Mouse (Mus musculus) kidney, embryonic 16.5 days (tissue): ENCODE measurements at regions not wholly inside any gene's neighbourhood (a gene's known extent, or its start where the extent isn't known, plus 50 kb on each side); places are given as distances from the start of the nearest gene placed in this dataset.

ENCODE experiments used
- ATAC-seq: fragments of 200-750 bp; cut with Nextera tagmentation; 2 replicates; pipeline ENCODE4 v1.8.0; 2017; ENCODE audit warnings: moderate TSS enrichment; ENCODE audit not compliant: low FRiP score, low TSS enrichment
- H3K27ac ChIP-seq: fragments of 300-500 bp; sonication (generic); 2 replicates; pipeline ENCODE4 v1.5.1; 2014; ENCODE audit warnings: low read length
- H3K27me3 ChIP-seq: fragments of 300-500 bp; sonication (generic); 2 replicates; pipeline ENCODE4 v1.6.1; 2014; ENCODE audit warnings: low read length, control low read depth, mixed read lengths; ENCODE audit not compliant: insufficient read depth
- H3K36me3 ChIP-seq: fragments of 300-500 bp; sonication (generic); 2 replicates; pipeline ENCODE4 v1.6.1; 2014; ENCODE audit warnings: low read length, control low read depth, mixed read lengths; ENCODE audit not compliant: insufficient read depth
- H3K4me1 ChIP-seq: fragments of 300-500 bp; sonication (generic); 2 replicates; pipeline ENCODE4 v1.6.1; 2014; ENCODE audit warnings: low read length, control low read depth, mixed read lengths; ENCODE audit not compliant: insufficient read depth
- H3K4me2 ChIP-seq: fragments of 300-500 bp; sonication (generic); replicated peaks from 2 replicates; pipeline ENCODE4 v1.6.1; 2014; ENCODE audit warnings: low read depth, low read length
- H3K4me3 ChIP-seq: fragments of 300-500 bp; sonication (generic); 2 replicates; pipeline ENCODE4 v1.5.1; 2014; ENCODE audit warnings: mild to moderate bottlenecking, low read length
- H3K9ac ChIP-seq: fragments of 300-500 bp; sonication (generic); replicated peaks from 2 replicates; pipeline ENCODE4 v1.6.1; 2014; ENCODE audit warnings: low read length
- H3K9me3 ChIP-seq: fragments of 300-500 bp; sonication (generic); 2 replicates; pipeline ENCODE4 v1.6.1; 2016; ENCODE audit warnings: low read length, control low read depth
- WGBS: fragments of 180-500 bp; shearing (Covaris S2); extraction: QIAGEN DNeasy Blood & Tissue Kit; methylation state at CpG from one replicate; pipeline ENCODE4 v1.1.7; 2014; 5-methylcytosine and 5-hydroxymethylcytosine counted together

GRCm38 (mm10) chr3:38324663-38325062 is 160.0 kb downstream of the Ankrd50 start:
- H3K36me3 ChIP-seq, result no peaks in the 10 kb centered on the region
- H3K27ac ChIP-seq, result no peak overlapping the region
- no peak overlapping the region for H3K4me2 ChIP-seq
- ATAC-seq, result no peak
- H3K4me3 ChIP-seq, result no peak overlapping the region
- 68% methylated on average over 2 of the region's 2 CpGs for WGBS
- H3K27me3 ChIP-seq, result no peaks in the 10 kb centered on the region
- peaks cover 3% of the 10 kb centered on the region; the same call in 1 of the 2 replicates for H3K4me1 ChIP-seq
- no peak overlapping the region for H3K9ac ChIP-seq
- no peaks in the 10 kb centered on the region for H3K9me3 ChIP-seq

DNA sequence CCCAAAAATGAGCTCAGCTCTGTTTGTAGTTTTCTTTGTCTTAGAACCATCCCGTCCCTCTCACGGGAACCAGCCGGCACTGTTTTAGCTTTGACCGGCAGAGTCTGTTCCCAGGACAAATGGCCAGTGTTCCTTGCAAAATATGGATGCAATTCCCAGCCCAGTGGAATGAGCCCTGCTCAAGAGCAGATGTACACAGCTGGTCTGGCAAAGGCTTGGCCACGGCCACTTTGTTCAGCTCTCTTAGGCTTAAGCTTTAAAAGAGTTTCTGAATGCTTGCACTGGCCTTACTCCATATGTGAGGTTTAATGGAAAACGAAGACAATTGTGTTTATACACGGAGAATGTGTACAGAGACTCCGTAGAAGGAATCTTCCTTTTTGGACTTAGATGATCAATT is 162.2 kb downstream of the Ankrd50 start:
- Histone ChIP-seq H3K4me1 (peaks cover 3% of the 10 kb centered on the region; the same call in 1 of the 2 replicates), H3K36me3 (no peaks in the 10 kb centered on the region), H3K27me3 (no peaks in the 10 kb centered on the region), H3K9me3 (no peaks in the 10 kb centered on the region), H3K4me2 (no peak overlapping the region), H3K27ac (no peak overlapping the region), H3K4me3 (no peak overlapping the region), H3K9ac (no peak overlapping the region)
- peak; percentile 74 for ATAC-seq
- 41% methylated on average over 8 of the region's 8 CpGs for WGBS

DNA sequence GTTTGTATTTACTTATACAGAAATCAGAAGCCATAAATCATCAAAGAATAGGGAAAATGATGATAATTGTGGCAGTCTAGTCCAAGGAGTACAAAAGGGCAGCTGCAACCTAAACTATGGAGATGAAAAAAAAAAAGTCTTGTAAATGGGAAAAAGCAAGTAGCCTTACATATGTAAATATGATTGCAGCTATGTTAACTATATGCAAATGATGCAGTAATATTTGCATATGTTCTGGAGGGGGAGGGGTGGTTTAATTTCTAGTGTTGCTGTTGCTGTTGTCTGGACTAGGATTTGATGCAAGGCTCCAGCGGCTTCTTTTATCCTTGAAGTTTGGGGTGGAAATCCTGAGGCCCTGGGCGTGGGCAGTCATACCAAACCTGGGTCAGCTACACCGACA is 163.0 kb downstream of the Ankrd50 start:
- 83% methylated on average over 3 of the region's 3 CpGs for WGBS
- Histone ChIP-seq H3K27ac (no peak overlapping the region), H3K9ac (no peak overlapping the region), H3K27me3 (no peaks in the 10 kb centered on the region), H3K4me2 (no peak overlapping the region), H3K4me1 (peaks cover 3% of the 10 kb centered on the region; the same call in 1 of the 2 replicates), H3K4me3 (no peak overlapping the region), H3K9me3 (no peaks in the 10 kb centered on the region), H3K36me3 (no peaks in the 10 kb centered on the region)
- no peak for ATAC-seq

GRCm38 (mm10) chr3:38320998-38321397 is 163.6 kb downstream of the Ankrd50 start:
- H3K27ac ChIP-seq, result no peak overlapping the region
- no peak overlapping the region for H3K4me2 ChIP-seq
- H3K9me3 ChIP-seq, result no peaks in the 10 kb centered on the region
- H3K4me3 ChIP-seq, result no peak overlapping the region
- 93% methylated on average over 6 of the region's 6 CpGs for WGBS
- H3K4me1 ChIP-seq, result peaks cover 3% of the 10 kb centered on the region; the same call in 1 of the 2 replicates
- no peaks in the 10 kb centered on the region for H3K27me3 ChIP-seq
- H3K36me3 ChIP-seq, result no peaks in the 10 kb centered on the region
- no peak overlapping the region for H3K9ac ChIP-seq
- no peak for ATAC-seq

DNA sequence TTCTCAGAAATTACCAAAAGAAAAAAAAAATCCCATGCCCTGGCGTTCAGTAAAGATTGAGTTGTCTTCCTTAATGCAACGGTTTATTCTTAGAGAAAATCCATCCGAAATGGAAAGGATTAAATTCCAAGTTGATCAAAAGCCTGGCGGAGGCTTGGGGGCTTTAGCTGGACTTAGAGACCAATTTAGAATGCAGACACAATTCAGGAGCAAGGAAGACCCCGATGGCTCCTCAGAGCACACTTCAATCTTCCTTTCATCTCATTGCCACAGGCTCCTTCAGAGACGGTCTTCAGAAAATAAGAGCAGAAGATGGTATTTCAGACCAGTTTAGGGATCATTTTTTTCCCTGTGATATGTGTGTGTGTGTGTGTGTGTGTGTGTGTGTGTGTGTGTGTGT is 171.8 kb downstream of the Ankrd50 start:
- Histone ChIP-seq H3K36me3 (no peaks in the 10 kb centered on the region), H3K9me3 (no peaks in the 10 kb centered on the region), H3K27me3 (no peaks in the 10 kb centered on the region), H3K4me3 (no peak overlapping the region), H3K4me1 (0 out of 2 replicates have a peak, but pooled peaks cover 7% of the 10 kb centered on the region), H3K9ac (no peak overlapping the region), H3K27ac (no peak overlapping the region), H3K4me2 (no peak overlapping the region)
- WGBS, result 84% methylated on average over 6 of the region's 6 CpGs
- ATAC-seq, result no peak

- Histone ChIP-seq H3K27ac (peak overlapping the region; percentile 51), H3K9me3 (no peaks in the 10 kb centered on the region), H3K4me2 (no peak overlapping the region), H3K27me3 (no peaks in the 10 kb centered on the region), H3K4me1 (0 out of 2 replicates have a peak, but pooled peaks cover 7% of the 10 kb centered on the region), H3K9ac (no peak overlapping the region), H3K4me3 (no peak overlapping the region), H3K36me3 (no peaks in the 10 kb centered on the region)
- WGBS, result 56% methylated on average over 3 of the region's 3 CpGs
- no peak for ATAC-seq
Measured at GRCm38 (mm10) chr3:38312121-38312520, 172.5 kb downstream of the Ankrd50 start.

DNA sequence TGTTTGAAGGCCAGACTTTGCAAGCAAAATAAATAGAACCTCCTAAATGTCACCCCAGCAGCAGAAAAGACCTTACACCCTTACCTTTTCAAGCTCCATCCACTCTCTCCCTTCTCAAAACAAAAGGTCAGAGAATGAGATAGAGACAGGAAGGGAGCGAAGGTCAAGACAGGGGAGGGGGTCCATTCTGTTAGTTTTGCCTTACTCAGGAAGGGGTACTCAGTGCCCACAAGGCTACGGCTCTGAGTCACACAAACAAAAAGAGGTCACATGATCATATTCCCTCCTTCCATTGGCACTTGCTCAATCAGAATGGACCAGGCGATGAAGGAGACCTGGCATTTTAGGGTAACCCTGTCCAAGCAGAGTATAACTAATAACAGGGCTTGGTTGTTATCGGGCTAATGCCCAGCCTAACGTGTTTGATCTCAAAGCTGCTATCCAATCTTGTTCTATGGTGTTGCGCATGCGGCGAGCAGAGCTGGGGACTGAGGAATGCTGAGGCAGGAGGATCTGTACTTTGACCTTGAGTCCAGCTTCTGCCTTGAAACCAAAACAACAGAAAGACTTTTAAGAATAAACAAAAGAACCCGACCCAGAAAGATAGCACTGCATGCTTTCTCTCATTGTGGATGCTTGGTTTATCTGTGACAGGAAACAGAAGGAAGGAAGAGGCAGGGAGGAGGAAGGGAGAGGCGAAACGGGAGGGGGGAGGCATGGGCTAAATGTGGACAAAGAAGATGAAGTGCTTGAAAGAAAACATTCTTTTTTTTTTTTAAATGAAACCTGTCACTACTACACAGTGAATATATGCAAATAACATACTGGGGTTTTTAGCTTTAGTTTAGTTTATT is 184.5 kb downstream of the Ankrd50 start:
- H3K27me3 ChIP-seq, result no peaks in the 10 kb centered on the region
- H3K9me3 ChIP-seq, result 0 out of 2 replicates have a peak, but pooled peaks cover 3% of the 10 kb centered on the region
- H3K9ac ChIP-seq, result no peak overlapping the region
- no peak for ATAC-seq
- 0 out of 2 replicates have a peak, but pooled peaks cover 10% of the 10 kb centered on the region for H3K4me1 ChIP-seq
- peak overlapping the region; percentile 52; the same call in 1 of the 2 replicates for H3K27ac ChIP-seq
- no peak overlapping the region for H3K4me2 ChIP-seq
- WGBS, result 68% methylated on average over 11 of the region's 11 CpGs
- no peak overlapping the region for H3K4me3 ChIP-seq
- no peaks in the 10 kb centered on the region for H3K36me3 ChIP-seq

- 0 out of 2 replicates have a peak, but pooled peaks cover 10% of the 10 kb centered on the region for H3K4me1 ChIP-seq
- no peak overlapping the region for H3K27ac ChIP-seq
- no peaks in the 10 kb centered on the region for H3K27me3 ChIP-seq
- no peak overlapping the region for H3K9ac ChIP-seq
- H3K36me3 ChIP-seq, result no peaks in the 10 kb centered on the region
- 33% methylated on average over 2 of the region's 2 CpGs for WGBS
- no peak overlapping the region for H3K4me3 ChIP-seq
- no peak for ATAC-seq
- no peak overlapping the region for H3K4me2 ChIP-seq
- 0 out of 2 replicates have a peak, but pooled peaks cover 3% of the 10 kb centered on the region for H3K9me3 ChIP-seq
Measured at GRCm38 (mm10) chr3:38299236-38299897, 185.3 kb downstream of the Ankrd50 start.

- 62% methylated on average over 2 of the region's 2 CpGs for WGBS
- no peaks in the 10 kb centered on the region for H3K9me3 ChIP-seq
- H3K27ac ChIP-seq, result no peak overlapping the region
- no peaks in the 10 kb centered on the region for H3K27me3 ChIP-seq
- no peak for ATAC-seq
- no peak overlapping the region for H3K4me3 ChIP-seq
- H3K36me3 ChIP-seq, result no peaks in the 10 kb centered on the region
- H3K4me1 ChIP-seq, result 0 out of 2 replicates have a peak, but pooled peaks cover 10% of the 10 kb centered on the region
- H3K9ac ChIP-seq, result no peak overlapping the region
- no peak overlapping the region for H3K4me2 ChIP-seq
Measured at GRCm38 (mm10) chr3:38297499-38297898, 187.1 kb downstream of the Ankrd50 start.
